Mouse (Mus musculus) urinary bladder, adult 2 months (tissue): ENCODE measurements at regions not wholly inside any gene's neighbourhood (a gene's known extent, or its start where the extent isn't known, plus 50 kb on each side); places are given as distances from the start of the nearest gene placed in this dataset.

Source experiments
- DNase-seq: peaks from one replicate; pipeline ENCODE4 v3.0.0; 2022; ENCODE audit warnings: low spot score

DNA sequence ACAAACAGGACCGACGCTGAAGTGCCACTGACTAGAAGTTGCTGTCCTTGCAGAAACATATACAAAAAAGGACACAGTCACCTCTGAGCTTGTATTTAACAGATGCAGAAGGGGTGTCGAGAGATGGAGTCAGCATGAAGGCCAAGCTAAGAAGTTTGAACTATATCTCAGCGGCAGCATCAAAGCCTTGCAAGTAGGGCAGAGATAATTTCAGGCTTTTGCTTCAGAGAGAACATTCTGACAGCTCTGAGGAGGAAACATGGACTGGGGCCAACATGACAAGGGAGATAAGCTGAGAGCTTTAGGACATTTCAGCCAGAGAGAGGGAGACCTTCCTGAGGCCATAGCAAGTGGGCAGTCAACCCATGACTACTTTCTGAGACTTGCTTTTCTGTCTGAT is 856.7 kb downstream of the Epha4 start:
- no peak for DNase-seq

DNA sequence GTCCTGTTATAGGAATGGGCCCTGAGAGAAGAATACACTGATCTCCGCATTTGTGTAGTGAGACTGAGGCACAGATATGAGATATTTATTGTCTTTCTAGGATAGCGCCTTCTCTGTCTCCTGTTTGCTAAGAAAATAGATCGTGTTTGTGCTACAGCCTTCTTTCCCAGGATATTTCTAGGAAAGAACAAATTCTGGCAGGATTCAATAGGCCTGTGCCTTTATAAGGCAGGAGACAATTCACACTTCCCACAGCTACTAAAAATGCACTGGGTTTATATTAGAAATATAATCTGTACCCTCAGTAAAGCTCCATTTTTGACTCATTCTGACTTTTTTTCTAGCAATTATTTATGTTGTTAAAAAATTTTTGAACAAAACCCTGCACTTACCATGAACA is 854.7 kb downstream of the Epha4 start:
- no peak for DNase-seq

GRCm38 (mm10) chr1:76664381-76664780 is 850.5 kb downstream of the Epha4 start:
- DNase-seq, result no peak

- DNase-seq, result no peak
Measured at GRCm38 (mm10) chr1:76676836-76677235, 838.1 kb downstream of the Epha4 start.

GRCm38 (mm10) chr1:76705556-76705955 is 809.3 kb downstream of the Epha4 start:
- DNase-seq, result no peak

DNA sequence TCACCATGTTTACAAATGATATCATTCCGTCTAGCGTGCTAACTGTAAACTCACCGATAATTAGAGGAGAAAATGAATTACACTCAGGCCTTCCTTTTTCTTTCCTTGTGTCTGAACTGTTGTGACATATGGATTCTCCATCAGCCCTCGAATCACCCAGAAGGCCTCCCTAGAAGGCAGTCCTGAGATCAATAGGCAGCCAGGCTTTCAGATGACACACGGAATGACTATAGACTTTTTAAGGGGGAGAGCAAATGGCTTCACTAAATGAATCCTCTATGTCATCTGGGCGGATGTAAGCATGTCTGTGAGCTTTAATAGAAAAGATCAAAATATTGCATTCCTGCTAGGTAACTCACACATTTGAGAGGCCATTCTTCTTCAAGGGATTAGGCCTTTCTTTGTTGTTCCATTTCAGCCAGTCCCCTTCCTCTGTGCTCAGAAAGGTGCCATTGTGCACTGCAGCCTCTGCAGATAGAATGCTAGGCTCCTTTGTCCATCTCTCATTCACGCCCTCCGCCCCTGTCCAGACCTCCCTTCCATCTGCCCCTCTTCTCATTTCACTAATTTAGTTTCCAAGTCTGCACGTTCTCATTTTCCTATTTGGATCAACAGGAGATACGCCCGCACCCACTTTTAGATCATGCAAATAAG is 797.1 kb downstream of the Epha4 start:
- DNase-seq, result no peak

DNA sequence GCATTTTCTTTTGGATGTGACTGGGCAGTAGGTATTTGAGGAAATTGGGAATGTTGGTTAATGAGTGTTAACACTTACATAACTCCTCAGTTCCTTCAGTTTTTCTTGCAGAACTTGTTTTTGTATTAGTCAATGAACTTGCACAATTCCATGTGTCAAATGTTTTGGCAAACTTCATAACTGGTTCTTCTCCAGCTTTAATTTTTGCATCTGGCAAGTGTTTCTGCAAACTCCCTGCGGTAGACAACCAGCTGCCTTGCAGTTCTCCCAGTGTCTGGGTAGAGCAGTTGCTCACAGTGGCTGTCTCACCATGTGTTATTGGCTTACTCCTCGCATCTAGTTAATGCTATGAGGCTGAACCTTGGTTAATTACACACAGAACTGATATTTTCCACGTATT is 790.4 kb downstream of the Epha4 start:
- no peak for DNase-seq

- no peak for DNase-seq
Measured at GRCm38 (mm10) chr1:76737003-76737402, 777.9 kb downstream of the Epha4 start.

DNA sequence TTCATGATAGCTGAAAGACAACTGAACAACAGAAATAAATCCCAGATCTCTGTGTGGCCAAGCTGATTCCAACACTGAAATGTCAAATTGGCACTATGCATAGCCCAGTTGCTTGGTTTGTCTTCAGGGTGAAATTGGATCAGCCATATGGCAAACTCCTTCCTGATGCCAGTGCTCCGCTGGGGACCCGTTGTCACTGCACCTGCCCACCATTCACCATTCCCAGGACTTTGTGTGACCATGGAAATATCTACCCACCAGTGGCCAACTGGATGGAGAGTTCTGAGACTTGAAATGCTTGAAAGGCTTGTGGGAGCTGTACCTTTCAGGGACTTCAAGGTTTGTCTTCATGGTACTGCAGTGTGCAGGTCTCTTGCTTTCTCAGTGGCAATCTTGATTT is 777.2 kb downstream of the Epha4 start:
- no peak for DNase-seq

DNA sequence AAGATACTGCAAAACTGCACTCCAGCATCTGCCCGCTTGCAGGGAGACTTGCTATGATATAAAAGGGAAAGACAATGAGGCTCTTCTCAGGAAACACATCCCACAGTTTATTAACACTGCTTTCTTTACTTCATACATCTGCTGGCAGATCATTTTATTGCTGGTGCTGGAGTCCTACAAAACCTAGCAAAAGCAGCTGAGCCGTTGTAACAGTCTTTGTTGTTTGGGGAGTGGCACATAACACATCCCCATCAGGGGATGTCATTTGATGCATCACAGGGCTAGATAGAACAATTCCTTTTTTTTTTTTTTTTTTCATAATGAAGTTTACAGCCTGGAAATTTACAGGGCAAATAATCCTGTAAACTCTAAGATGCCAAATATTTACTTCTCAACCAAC is 742.2 kb downstream of the Epha4 start:
- DNase-seq, result no peak

GRCm38 (mm10) chr1:76786871-76787270 is 728.0 kb downstream of the Epha4 start:
- no peak for DNase-seq

- DNase-seq, result no peak
Measured at GRCm38 (mm10) chr1:76793438-76793837, 721.5 kb downstream of the Epha4 start.

DNA sequence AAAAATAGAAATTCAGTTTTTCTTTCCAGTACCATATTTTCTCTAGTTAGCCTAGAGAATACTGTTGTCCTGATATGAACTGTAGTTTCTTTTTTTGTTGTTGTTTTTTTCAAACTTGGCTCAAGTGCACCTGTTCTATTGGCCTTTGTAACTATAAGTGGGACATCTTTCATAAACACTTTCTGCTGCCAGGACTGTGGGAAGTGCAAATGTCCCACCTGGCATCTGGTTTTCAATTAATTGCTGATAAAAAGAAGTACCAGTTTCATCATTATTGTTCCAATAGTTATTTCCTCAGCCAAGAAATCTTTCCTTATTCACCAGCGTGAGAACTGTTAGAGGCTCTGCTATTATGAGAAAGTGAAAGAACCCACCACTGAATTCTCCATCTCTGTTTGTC is 695.0 kb downstream of the Epha4 start:
- no peak for DNase-seq

DNA sequence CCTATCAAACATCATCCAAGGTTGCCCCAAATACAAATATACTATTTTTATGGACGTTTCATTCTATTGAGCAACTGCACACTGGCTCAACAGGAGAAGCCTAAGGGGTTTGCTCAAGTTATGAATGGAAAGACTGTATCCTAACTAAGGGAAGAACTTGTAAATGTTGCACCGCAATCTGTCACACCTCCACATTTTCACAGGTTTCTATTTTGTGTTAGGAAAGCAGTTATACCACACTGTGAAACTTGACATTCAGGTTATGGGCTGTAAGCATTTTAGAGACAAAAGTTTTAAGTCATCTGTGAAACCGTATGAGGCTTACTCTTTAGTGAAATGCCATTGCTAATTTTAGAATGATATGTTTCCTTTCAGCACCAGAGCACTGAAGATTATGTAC is 693.3 kb downstream of the Epha4 start:
- no peak for DNase-seq

- no peak for DNase-seq
Measured at GRCm38 (mm10) chr1:76829690-76830089, 685.2 kb downstream of the Epha4 start.

GRCm38 (mm10) chr1:76832311-76832710 is 682.6 kb downstream of the Epha4 start:
- no peak for DNase-seq

DNA sequence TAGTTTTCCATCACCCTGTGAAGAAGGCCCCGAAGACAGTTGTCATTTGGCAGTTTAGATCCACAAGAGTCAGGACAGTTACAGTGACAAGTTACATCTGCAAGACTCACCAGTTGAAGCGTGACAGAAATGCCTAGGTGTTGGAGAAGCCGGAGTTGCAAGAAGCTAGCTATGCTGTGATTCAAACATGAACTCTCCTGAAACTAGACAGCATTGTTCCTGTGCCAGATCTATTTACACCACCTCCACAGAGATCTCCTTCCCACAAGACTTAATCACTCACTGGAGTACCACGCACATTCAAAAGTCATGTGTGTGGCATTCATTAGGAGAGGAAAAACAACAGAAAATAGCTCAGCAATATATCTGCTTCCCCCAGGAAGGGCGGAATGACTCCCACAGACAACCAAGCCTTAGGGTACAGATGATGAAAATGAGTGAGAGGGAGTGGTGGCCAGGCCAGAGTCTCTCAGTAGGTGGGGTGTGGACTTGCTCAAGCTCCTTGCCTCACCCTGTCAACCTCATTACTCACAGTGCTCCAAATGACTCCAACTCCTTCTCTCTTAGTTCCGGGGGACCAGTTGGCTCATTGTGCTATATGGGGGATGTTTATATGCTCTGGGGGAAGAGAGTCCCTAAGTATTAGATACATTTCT is 679.7 kb downstream of the Epha4 start:
- DNase-seq, result no peak

DNA sequence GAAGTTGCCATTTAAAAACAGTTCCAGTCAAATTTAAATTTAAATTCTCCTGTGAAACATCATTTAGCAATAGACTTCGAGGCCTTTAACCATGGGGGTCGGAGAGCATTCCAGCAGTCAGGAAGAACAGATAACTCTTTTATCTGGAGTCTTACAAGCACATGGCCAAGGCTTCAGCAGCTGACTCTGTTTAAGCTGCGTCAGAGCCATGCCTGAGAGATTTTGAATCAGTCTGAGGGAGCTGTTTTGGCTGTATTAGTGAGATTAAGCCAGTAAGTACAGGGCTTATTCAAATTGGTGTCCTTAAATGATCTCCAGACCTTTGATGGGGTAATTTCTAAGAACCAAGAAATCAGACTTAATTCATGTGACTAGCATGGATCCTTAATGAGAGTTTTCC is 665.5 kb downstream of the Epha4 start:
- DNase-seq, result no peak

DNA sequence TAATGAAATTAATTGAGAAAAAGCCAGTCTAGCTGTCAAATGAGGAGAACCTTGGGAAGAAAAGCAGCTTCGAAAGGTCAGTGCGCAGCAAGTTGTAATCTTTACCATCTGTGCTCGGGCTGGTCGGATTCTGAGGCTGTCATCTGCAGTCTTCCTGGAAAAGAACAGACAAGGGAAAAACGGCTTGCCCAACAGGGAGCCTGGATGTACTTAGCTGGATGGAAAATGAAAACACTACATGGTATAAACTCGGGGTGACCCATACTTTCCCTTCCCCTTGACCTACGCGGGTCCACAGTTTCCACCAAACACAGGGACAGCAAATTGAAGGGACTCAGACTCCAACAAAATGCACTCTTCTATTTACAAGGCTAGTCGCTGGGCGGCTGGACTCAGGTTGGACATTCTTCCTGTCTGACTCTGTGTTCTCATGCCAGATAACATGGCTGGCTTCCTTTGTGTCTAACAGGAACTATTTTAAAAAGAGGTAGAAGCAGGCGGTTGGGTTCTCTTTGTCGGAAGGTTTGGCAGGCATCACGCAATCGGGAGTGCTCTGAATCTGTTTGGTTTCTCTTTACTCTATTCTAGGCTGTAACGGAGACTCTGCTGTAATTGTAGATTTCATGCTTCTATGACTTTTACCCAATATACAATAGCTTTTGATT is 648.5 kb downstream of the Epha4 start:
- DNase-seq, result no peak

DNA sequence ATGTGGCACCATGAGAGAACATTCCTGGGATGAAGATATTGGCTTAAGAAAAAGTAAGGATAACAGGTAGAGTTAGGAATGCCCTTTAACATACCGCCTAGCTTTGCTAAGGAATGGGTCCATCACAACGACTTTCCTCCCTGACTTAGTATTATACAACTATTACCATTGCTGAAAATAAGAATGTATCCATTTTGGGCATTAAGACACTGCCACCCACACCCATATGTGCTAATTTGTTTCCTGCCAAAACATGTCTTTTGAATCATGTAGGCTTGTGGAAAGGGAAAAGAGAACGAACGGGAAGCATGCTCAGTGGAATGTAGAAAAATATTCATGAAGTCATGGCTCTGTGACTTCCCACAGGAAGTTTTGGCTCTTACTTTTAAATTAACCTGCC is 641.7 kb downstream of the Epha4 start:
- no peak for DNase-seq

DNA sequence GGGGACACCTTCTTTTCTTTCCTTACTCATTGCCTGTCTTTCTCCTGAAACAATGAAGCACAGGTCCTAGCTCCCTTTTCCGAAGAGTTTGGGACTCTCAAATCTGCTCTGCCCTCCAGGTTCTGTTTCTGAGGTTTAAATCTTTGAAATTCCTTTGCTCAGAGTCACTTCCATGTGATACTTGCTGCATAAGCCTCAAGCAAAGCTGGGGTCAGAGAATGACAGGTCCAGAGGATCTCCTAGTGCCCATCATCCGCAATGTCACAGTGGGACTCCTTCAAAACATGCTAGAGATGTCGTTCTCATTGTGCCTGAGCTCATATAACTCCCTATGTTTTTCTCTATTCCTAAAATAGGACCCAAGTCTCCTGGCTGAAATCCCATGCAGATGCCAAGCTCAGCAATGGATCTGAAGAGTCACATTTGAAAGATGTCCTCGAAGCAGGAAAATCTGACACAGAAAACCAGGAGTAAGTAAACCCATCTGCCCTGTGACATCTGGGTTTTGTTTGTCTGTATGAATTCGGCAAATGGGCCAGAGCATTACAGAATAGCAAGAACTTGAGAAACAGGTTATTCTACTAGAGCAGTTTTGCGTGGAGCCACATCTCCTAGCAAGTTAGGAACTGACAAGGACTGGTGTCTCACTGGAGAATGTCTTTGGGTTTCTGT is 634.6 kb downstream of the Epha4 start:
- DNase-seq, result no peak

DNA sequence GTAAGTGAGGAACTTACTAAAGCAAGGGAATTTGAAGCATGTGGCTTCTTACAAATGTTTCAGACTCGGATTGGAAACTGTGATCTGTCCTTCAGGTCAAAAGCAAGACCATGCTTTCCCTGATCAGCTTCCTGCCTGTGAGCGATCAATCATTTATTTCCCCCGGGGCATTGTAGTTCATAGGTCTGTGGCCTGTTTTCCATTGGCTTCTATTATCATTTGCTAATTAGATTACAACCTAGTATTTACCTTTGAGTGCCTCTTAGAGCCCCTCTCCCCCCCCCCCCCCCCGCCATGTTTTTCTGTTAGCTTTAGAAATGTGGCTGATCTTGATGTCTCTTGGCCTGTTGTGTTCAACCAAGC is 634.1 kb downstream of the Epha4 start:
- no peak for DNase-seq
